Mouse (Mus musculus) bone marrow, adult 2 months (tissue): ENCODE measurements at regions not wholly inside any gene's neighbourhood (a gene's known extent, or its start where the extent isn't known, plus 50 kb on each side); places are given as distances from the start of the nearest gene placed in this dataset.
A peak's percentile ranks its signal among the peaks of the same experiment; 100 is the strongest.

Experiments
- H3K27ac ChIP-seq: fragments of 200-500 bp; 2 replicates; pipeline ENCODE4 v1.5.1; 2012; ENCODE audit warnings: low read depth, mild to moderate bottlenecking, control low read depth, inconsistent platforms, low read length; ENCODE audit not compliant: control insufficient read depth, poor library complexity, insufficient read depth
- H3K4me1 ChIP-seq: fragments of 200-500 bp; 2 replicates; pipeline ENCODE4 v1.6.1; 2011; ENCODE audit warnings: low read length; ENCODE audit not compliant: control insufficient read depth, insufficient read depth
- H3K4me3 ChIP-seq: fragments of 200-500 bp; replicated peaks from 2 replicates; pipeline ENCODE3; 2011; ENCODE audit warnings: mild to moderate bottlenecking, low read depth, low read length, control low read depth; ENCODE audit not compliant: control insufficient read depth
- CTCF ChIP-seq: fragments of 200-500 bp; IDR thresholded peaks from 2 replicates; pipeline ENCODE4 v1.5.1; 2011; ENCODE audit warnings: low read length, control low read depth; ENCODE audit not compliant: control insufficient read depth, insufficient read depth
- POLR2A ChIP-seq: fragments of 200-500 bp; IDR thresholded peaks from 2 replicates; pipeline ENCODE4 v1.6.1; 2011; ENCODE audit warnings: low read depth, mild to moderate bottlenecking, control low read depth, low read length, borderline replicate concordance; ENCODE audit not compliant: control insufficient read depth
- WGBS: fragments of 180-500 bp; shearing (Covaris S2); methylation state at CpG from one replicate; pipeline ENCODE4 v1.1.7; 2018; 5-methylcytosine and 5-hydroxymethylcytosine counted together

DNA sequence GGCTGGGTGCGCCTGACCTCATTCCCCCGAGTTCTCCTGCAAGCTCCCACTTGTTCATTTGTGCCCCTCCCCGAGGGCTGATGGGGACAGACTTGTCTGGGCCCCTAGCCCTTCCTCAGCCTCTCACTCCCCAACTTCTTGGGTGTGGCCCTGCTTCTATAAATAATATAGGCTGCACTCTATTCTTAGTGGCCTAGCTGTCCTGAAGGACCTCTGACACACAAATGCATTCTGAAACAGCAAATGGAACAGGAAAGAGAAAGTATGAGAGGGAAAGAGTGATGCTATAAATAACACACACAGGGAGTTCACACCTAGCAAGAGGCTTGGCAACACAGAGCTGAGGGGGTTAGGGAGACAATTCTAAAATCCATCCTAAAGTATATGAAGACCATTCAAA, 544.0 kb downstream of the Rnf144b start:
- WGBS: 60% methylated on average over 3 of the region's 3 CpGs
- H3K4me1 ChIP-seq: no peaks in the 10 kb centered on the region
- TF ChIP-seq POLR2A (no peak), CTCF (no peak)

GRCm38 (mm10) chr13:47666956-47667701, 544.7 kb downstream of the Rnf144b start:
- TF ChIP-seq CTCF: peak; percentile 27; the same call in 1 of the 2 replicates
- TF ChIP-seq POLR2A: no peak
- WGBS: 30% methylated on average over 13 of the region's 13 CpGs
- H3K27ac ChIP-seq: no peak overlapping the region
- H3K4me1 ChIP-seq: no peaks in the 10 kb centered on the region
- no peak overlapping the region for H3K4me3 ChIP-seq

More for the DNA sequence above, 544.0 kb downstream of the Rnf144b start:
- Histone ChIP-seq H3K27ac (no peak overlapping the region), H3K4me3 (no peak overlapping the region)

DNA sequence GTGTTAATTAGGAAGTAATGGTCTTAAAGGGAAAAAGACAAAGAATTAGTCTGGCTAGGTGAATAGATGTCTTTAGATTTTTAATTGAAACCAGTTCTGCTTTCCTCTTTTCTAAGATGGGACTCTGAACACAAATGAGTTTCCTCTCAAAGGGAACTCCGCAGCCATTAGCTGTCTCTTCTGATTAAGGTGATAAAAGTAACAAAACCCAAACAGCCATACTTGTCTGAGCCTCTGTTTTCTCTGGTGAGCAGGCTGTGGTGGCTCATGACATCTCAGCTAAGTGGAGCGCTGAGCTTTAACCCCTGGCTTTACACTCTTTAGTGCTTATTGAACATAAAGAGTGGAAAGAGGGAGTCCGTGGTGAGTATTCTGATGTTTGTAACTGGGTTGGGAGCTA, 565.7 kb downstream of the Rnf144b start:
- Histone ChIP-seq H3K27ac (no peak overlapping the region), H3K4me3 (no peak overlapping the region), H3K4me1 (no peaks in the 10 kb centered on the region)
- 71% methylated on average over 3 of the region's 3 CpGs for WGBS
- TF ChIP-seq POLR2A (no peak), CTCF (no peak)

- 86% methylated on average over 14 of the region's 14 CpGs for WGBS
- H3K4me3 ChIP-seq: no peak overlapping the region
- no peak overlapping the region for H3K27ac ChIP-seq
- TF ChIP-seq CTCF (no peak), POLR2A (no peak)
- no peaks in the 10 kb centered on the region for H3K4me1 ChIP-seq
Measured at GRCm38 (mm10) chr13:47693815-47694214, 567.2 kb upstream of the Id4 start.

GRCm38 (mm10) chr13:47695877-47696276, 565.2 kb upstream of the Id4 start:
- WGBS: 80% methylated on average over 2 of the region's 2 CpGs
- Histone ChIP-seq H3K4me3 (no peak overlapping the region), H3K27ac (no peak overlapping the region), H3K4me1 (no peaks in the 10 kb centered on the region)
- TF ChIP-seq CTCF (no peak), POLR2A (no peak)

DNA sequence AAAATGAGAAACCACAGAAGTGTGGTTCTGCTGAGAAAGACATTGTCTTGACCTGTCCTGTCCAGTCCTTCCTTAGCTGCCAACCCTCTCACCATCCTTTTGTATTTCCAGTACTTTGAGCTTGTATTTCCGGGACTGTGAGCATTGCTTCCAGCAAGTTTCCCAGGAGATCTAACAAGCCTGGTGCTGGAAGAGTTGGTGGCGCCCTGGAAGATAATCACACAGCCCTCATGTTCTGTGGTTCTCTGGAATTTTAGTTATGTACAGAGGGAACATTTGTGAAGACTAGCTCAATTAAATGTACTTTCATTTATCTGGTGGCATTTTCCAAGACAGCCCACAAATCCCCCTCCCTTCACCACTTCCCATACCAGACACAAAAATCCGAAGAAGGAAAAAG, 560.5 kb upstream of the Id4 start:
- 61% methylated on average over 3 of the region's 3 CpGs for WGBS
- H3K4me3 ChIP-seq: no peak overlapping the region
- H3K4me1 ChIP-seq: no peaks in the 10 kb centered on the region
- TF ChIP-seq POLR2A (no peak), CTCF (no peak)
- no peak overlapping the region for H3K27ac ChIP-seq

GRCm38 (mm10) chr13:47707961-47708609, 552.9 kb upstream of the Id4 start:
- no peak overlapping the region for H3K27ac ChIP-seq
- no peak for TF ChIP-seq CTCF
- TF ChIP-seq POLR2A: no peak
- H3K4me3 ChIP-seq: no peak overlapping the region
- no peaks in the 10 kb centered on the region for H3K4me1 ChIP-seq
- WGBS: 81% methylated on average over 18 of the region's 18 CpGs

DNA sequence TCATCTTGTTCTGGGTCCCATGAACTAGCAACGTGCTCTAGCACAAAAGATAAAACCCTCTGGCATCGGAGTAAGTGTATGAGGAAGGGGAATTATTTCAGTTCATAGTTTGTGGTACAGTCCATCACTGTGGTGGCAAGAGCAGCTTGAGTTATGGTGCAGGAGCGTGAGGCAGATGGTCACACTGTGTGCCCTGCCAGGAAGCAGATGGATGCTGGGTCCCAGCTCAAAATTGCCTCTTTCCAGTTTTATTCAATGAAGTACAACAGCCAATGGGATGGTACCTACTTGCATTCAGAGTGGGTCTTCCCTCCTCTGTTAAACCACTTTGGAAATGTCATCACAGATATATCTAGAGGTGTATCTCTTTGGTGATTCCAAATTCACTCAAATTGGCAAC, 551.7 kb upstream of the Id4 start:
- 68% methylated on average over 3 of the region's 3 CpGs for WGBS
- Histone ChIP-seq H3K4me3 (no peak overlapping the region), H3K4me1 (no peaks in the 10 kb centered on the region), H3K27ac (no peak overlapping the region)
- TF ChIP-seq POLR2A (no peak), CTCF (no peak)

DNA sequence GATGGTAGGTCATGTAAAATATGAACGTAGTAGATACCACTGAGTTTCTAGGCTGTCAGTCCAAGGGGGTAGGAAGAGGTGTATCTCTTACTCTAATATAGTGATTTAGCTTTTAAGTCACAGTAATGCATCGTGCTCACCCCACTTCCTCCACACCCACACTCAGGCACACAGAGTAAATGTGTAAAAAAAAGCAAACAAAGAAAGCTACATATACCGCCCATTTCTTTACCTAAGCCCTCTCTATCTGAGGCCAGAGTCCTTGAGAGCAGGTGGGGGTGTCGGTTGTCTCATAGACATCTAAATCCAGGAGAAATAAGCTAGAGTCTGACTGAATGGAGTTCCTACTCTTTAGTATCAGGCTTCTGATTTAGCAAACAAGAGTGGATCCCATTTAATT, 548.5 kb upstream of the Id4 start:
- H3K4me1 ChIP-seq: no peaks in the 10 kb centered on the region
- WGBS: 69% methylated on average over 4 of the region's 4 CpGs
- no peak overlapping the region for H3K4me3 ChIP-seq
- no peak for TF ChIP-seq POLR2A
- no peak for TF ChIP-seq CTCF
- no peak overlapping the region for H3K27ac ChIP-seq
